Mouse (Mus musculus): ENCODE data around the gene Adra2b. TPM values are rescaled to one million over a fixed set of nuclear protein-coding genes. Genes with fewer than 3 reads are reported as not detected.

Adra2b gene
- polyA plus RNA-seq, 1 experiment from 2014 or later, result 0.62 TPM

DNA sequence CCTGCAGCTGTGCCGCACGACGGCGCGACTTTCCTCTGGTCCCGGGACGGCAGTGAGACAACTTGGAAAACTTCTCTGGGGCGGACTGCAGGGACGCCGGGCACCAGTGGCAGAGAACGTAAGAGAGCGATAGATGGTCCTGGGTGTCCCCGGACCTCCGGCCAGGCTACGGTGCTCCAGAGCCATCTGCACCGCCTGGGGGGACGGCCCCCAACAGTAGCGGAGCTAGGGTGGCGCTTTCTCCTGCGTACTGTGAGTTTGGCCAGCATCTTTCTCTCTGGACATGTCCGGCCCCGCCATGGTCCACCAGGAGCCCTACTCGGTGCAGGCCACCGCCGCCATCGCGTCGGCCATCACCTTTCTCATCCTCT is 259 bp downstream of the Adra2b start:
- Histone ChIP-seq H3K4me2 (ENCODE audit: low read length) (peak overlapping the region; percentile 76), H3K27me3 (replicated peaks; ENCODE audit: control insufficient read depth, insufficient read depth, low read length) (peaks cover 63% of the 10 kb centered on the region), H3K4me1 (replicated peaks; ENCODE audit: control insufficient read depth, insufficient read depth, low read length) (peaks cover 14% of the 10 kb centered on the region), H3K9me3 (ENCODE audit: control insufficient read depth, low read length) (no peaks in the 10 kb centered on the region), H3K27ac (ENCODE audit: low read length) (no peak overlapping the region), H3K4me3 (replicated peaks; ENCODE audit: low read length) (peak overlapping the region; percentile 46), H3K9ac (replicated peaks; ENCODE audit: low read depth, low read length) (peak overlapping the region; percentile 44), H3K36me3 (ENCODE audit: control insufficient read depth, insufficient read depth) (no peaks in the 10 kb centered on the region)
- no peak for ATAC-seq
- WGBS, result under 1% methylated on average over 28 of the region's 28 CpGs

GRCm38 (mm10) chr2:127363696-127364095 is 688 bp downstream of the Adra2b start:
- Histone ChIP-seq H3K27me3 (replicated peaks; ENCODE audit: control insufficient read depth, insufficient read depth, low read length) (peaks cover 63% of the 10 kb centered on the region), H3K4me1 (replicated peaks; ENCODE audit: control insufficient read depth, insufficient read depth, low read length) (peaks cover 14% of the 10 kb centered on the region), H3K4me2 (ENCODE audit: low read length) (peak overlapping the region; percentile 76), H3K9ac (replicated peaks; ENCODE audit: low read depth, low read length) (no peak overlapping the region), H3K36me3 (ENCODE audit: control insufficient read depth, insufficient read depth) (no peaks in the 10 kb centered on the region), H3K9me3 (ENCODE audit: control insufficient read depth, low read length) (no peaks in the 10 kb centered on the region), H3K27ac (ENCODE audit: low read length) (no peak overlapping the region), H3K4me3 (replicated peaks; ENCODE audit: low read length) (peak overlapping the region; percentile 46)
- 4% methylated on average over 20 of the region's 20 CpGs for WGBS
- ATAC-seq, result no peak

DNA sequence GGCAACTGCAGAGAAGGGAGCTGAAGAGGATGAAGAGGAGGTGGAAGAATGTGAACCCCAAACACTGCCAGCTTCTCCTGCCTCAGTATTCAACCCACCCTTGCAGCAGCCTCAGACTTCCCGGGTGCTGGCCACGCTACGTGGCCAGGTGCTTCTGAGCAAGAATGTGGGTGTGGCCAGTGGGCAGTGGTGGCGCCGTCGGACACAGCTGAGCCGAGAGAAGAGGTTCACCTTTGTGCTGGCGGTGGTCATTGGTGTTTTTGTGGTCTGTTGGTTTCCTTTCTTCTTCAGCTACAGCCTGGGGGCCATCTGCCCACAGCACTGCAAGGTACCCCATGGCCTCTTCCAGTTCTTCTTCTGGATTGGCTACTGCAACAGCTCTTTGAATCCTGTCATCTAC is 1.4 kb downstream of the Adra2b start:
- Histone ChIP-seq H3K27me3 (replicated peaks; ENCODE audit: control insufficient read depth, insufficient read depth, low read length) (peaks cover 63% of the 10 kb centered on the region), H3K9me3 (ENCODE audit: control insufficient read depth, low read length) (no peaks in the 10 kb centered on the region), H3K4me1 (replicated peaks; ENCODE audit: control insufficient read depth, insufficient read depth, low read length) (peaks cover 14% of the 10 kb centered on the region), H3K4me3 (replicated peaks; ENCODE audit: low read length) (no peak overlapping the region), H3K9ac (replicated peaks; ENCODE audit: low read depth, low read length) (no peak overlapping the region), H3K36me3 (ENCODE audit: control insufficient read depth, insufficient read depth) (no peaks in the 10 kb centered on the region), H3K4me2 (ENCODE audit: low read length) (no peak overlapping the region), H3K27ac (ENCODE audit: low read length) (no peak overlapping the region)
- 16% methylated on average over 8 of the region's 8 CpGs for WGBS
- no peak for ATAC-seq

DNA sequence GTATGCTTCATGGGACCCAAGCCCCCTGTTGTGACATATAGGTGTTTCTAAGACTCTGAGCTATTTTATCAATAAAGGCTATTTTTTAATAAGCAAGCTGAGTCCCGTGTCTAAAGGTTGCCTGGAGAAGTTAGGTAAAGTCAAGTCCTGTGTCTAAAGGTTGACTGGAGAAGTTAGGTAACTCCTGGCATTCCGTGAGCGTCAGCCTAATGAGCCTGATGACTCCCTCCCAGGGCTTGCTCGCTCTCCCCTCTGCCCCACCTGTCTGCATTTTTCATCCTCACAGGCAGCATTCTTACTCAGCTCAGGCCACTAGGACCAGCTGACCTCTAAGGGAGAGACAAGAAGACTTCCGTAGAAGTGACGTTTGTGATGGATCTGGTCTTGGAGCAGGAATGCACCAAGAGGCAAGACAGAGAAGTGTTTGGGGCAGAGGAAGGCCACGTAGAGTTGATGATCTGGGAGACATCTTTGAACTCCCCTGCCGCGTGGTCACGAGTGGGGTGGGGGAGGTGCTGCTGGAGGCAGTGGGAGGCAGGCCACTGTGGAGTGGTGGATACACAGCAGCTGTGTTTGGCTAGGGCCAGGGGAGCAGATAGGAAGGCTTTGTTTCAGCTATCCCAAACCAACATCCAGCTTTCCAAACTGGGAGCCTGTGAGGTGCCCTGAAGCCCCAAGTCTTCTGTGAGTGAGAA is 4.3 kb downstream of the Adra2b start:
- H3K27me3 ChIP-seq (replicated peaks; ENCODE audit: control insufficient read depth, insufficient read depth, low read length), result peaks cover 44% of the 10 kb centered on the region
- WGBS, result 70% methylated on average over 10 of the region's 10 CpGs
- H3K36me3 ChIP-seq (ENCODE audit: control insufficient read depth, insufficient read depth), result no peaks in the 10 kb centered on the region
- peaks cover 14% of the 10 kb centered on the region for H3K4me1 ChIP-seq (replicated peaks; ENCODE audit: control insufficient read depth, insufficient read depth, low read length)
- no peak overlapping the region for H3K27ac ChIP-seq (ENCODE audit: low read length)
- no peak overlapping the region for H3K4me2 ChIP-seq (ENCODE audit: low read length)
- no peak overlapping the region for H3K4me3 ChIP-seq (replicated peaks; ENCODE audit: low read length)
- H3K9ac ChIP-seq (replicated peaks; ENCODE audit: low read depth, low read length), result no peak overlapping the region
- no peaks in the 10 kb centered on the region for H3K9me3 ChIP-seq (ENCODE audit: control insufficient read depth, low read length)
- ATAC-seq, result no peak

DNA sequence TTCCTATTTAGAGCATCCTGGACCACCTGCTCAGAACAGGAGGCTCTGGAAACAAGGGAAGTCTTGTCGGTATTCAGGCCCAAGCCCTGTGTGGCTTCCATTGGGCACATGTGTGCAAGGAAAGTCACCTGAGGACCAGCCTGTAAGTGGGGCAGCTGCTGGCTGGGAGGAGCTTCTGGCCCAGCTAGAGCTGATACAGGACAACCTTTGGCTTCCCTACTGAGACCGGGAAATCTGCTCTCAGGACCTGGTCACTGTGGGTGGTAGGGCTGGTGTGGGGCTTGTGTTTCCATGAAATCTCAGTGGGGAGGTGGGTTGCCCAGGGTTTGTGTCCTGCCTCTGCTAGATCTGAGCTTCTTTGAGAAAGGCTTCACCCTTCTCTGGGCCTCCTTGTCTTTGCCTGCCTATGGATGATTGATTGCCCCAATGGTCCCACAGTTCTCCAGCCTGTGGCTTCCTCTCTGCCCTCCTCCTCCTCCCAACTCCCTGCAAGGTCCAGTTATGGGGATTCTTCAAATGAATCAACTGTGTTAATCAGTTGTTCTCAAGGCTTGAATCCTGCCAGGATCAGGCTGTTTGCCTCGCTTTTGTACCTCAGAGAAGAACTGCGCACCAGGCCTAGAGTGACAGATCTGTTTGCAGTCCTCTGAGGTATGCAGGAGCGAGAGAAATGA is 6.8 kb downstream of the Adra2b start:
- peaks cover 20% of the 10 kb centered on the region for H3K27me3 ChIP-seq (replicated peaks; ENCODE audit: control insufficient read depth, insufficient read depth, low read length)
- H3K4me1 ChIP-seq (replicated peaks; ENCODE audit: control insufficient read depth, insufficient read depth, low read length), result no peaks in the 10 kb centered on the region
- no peak overlapping the region for H3K4me2 ChIP-seq (ENCODE audit: low read length)
- H3K36me3 ChIP-seq (ENCODE audit: control insufficient read depth, insufficient read depth), result no peaks in the 10 kb centered on the region
- no peaks in the 10 kb centered on the region for H3K9me3 ChIP-seq (ENCODE audit: control insufficient read depth, low read length)
- WGBS, result 75% methylated on average over 5 of the region's 5 CpGs
- H3K9ac ChIP-seq (replicated peaks; ENCODE audit: low read depth, low read length), result no peak overlapping the region
- ATAC-seq, result no peak
- no peak overlapping the region for H3K27ac ChIP-seq (ENCODE audit: low read length)
- H3K4me3 ChIP-seq (replicated peaks; ENCODE audit: low read length), result no peak overlapping the region

- ATAC-seq, result no peak
- H3K36me3 ChIP-seq (ENCODE audit: control insufficient read depth, insufficient read depth), result no peaks in the 10 kb centered on the region
- no peaks in the 10 kb centered on the region for H3K9me3 ChIP-seq (ENCODE audit: control insufficient read depth, low read length)
- H3K4me2 ChIP-seq (ENCODE audit: low read length), result no peak overlapping the region
- no peaks in the 10 kb centered on the region for H3K4me1 ChIP-seq (replicated peaks; ENCODE audit: control insufficient read depth, insufficient read depth, low read length)
- H3K27me3 ChIP-seq (replicated peaks; ENCODE audit: control insufficient read depth, insufficient read depth, low read length), result peaks cover 11% of the 10 kb centered on the region
- no peak overlapping the region for H3K4me3 ChIP-seq (replicated peaks; ENCODE audit: low read length)
- no peak overlapping the region for H3K27ac ChIP-seq (ENCODE audit: low read length)
- 52% methylated on average over 9 of the region's 9 CpGs for WGBS
- H3K9ac ChIP-seq (replicated peaks; ENCODE audit: low read depth, low read length), result no peak overlapping the region
Measured at GRCm38 (mm10) chr2:127370561-127371483, 7.8 kb downstream of the Adra2b start.

DNA sequence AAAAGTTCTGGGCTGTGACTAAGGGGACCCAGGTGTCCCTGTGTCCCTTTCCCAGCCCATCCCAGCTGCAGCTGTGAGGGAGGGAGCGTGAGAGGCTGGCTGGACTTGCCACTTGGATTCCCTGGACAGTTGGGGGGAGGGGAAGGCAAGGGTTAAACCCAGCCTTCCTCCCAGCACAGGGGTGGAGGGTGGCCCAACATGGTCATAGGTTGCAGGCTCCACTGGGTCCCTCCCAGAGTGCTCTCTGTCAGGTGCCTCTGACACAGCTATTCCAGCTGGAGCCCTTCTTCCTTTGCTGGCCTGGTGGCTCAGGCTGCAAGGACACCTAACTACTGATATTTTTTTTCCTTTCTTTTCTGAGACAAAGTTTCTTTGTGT is 8.5 kb downstream of the Adra2b start:
- H3K4me1 ChIP-seq (replicated peaks; ENCODE audit: control insufficient read depth, insufficient read depth, low read length), result no peaks in the 10 kb centered on the region
- WGBS, result no CpG with 5 or more reads among the region's 1 CpGs
- no peaks in the 10 kb centered on the region for H3K9me3 ChIP-seq (ENCODE audit: control insufficient read depth, low read length)
- H3K4me2 ChIP-seq (ENCODE audit: low read length), result no peak overlapping the region
- no peak overlapping the region for H3K27ac ChIP-seq (ENCODE audit: low read length)
- ATAC-seq, result no peak
- peaks cover 5% of the 10 kb centered on the region for H3K27me3 ChIP-seq (replicated peaks; ENCODE audit: control insufficient read depth, insufficient read depth, low read length)
- no peak overlapping the region for H3K4me3 ChIP-seq (replicated peaks; ENCODE audit: low read length)
- H3K36me3 ChIP-seq (ENCODE audit: control insufficient read depth, insufficient read depth), result no peaks in the 10 kb centered on the region
- no peak overlapping the region for H3K9ac ChIP-seq (replicated peaks; ENCODE audit: low read depth, low read length)

- H3K36me3 ChIP-seq (ENCODE audit: control insufficient read depth, insufficient read depth), result no peaks in the 10 kb centered on the region
- H3K4me2 ChIP-seq (ENCODE audit: low read length), result no peak overlapping the region
- H3K27ac ChIP-seq (ENCODE audit: low read length), result no peak overlapping the region
- no peak overlapping the region for H3K4me3 ChIP-seq (replicated peaks; ENCODE audit: low read length)
- no peaks in the 10 kb centered on the region for H3K4me1 ChIP-seq (replicated peaks; ENCODE audit: control insufficient read depth, insufficient read depth, low read length)
- peaks cover 2% of the 10 kb centered on the region for H3K27me3 ChIP-seq (replicated peaks; ENCODE audit: control insufficient read depth, insufficient read depth, low read length)
- H3K9me3 ChIP-seq (ENCODE audit: control insufficient read depth, low read length), result no peaks in the 10 kb centered on the region
- no peak overlapping the region for H3K9ac ChIP-seq (replicated peaks; ENCODE audit: low read depth, low read length)
- 85% methylated on average over 2 of the region's 2 CpGs for WGBS
- no peak for ATAC-seq
Measured at GRCm38 (mm10) chr2:127372082-127372481, 9.1 kb downstream of the Adra2b start.

DNA sequence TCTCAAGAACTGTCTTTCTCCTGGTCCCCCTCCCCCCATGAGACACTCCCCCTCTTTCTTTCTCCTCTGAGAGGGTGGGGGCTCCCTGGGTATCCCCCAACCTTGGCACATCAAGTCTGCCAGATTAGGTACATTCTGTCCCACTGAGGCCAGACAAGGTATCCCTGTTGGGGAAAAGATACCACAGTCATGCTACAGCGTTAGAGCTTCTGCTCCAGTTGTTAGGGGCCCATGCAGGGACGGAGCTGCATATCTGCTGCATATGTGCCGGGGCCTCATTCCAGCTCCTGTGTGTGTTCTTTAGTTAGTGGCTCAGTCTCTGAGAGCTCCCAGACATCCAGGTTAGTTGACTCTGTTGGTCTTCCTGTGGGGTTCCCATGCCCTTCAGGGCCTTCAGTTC is 11.1 kb downstream of the Adra2b start:
- Histone ChIP-seq H3K9ac (replicated peaks; ENCODE audit: low read depth, low read length) (no peak overlapping the region), H3K27ac (ENCODE audit: low read length) (no peak overlapping the region), H3K4me1 (replicated peaks; ENCODE audit: control insufficient read depth, insufficient read depth, low read length) (peaks cover 7% of the 10 kb centered on the region), H3K4me3 (replicated peaks; ENCODE audit: low read length) (no peak overlapping the region), H3K36me3 (ENCODE audit: control insufficient read depth, insufficient read depth) (no peaks in the 10 kb centered on the region), H3K27me3 (replicated peaks; ENCODE audit: control insufficient read depth, insufficient read depth, low read length) (no peaks in the 10 kb centered on the region), H3K9me3 (ENCODE audit: control insufficient read depth, low read length) (no peaks in the 10 kb centered on the region), H3K4me2 (ENCODE audit: low read length) (no peak overlapping the region)
- ATAC-seq, result no peak
- WGBS, result 89% methylated on average over 3 of the region's 3 CpGs

Measured in forebrain, embryonic 16.5 days (tissue).